Comparison of ENCODE assay signal across 17 mouse cellular contexts in genomic region chr9:108797477-108797876, GRCm38 (mm10). TPM values are rescaled to one million over a fixed set of nuclear protein-coding genes. Genes with fewer than 3 reads are reported as not detected.
DNase-seq lines count a peak whose midpoint lies in the region; ATAC-seq and TF ChIP-seq lines count a peak whose summit lies in the region.
"Had no signal": no experiment of that assay in that cellular context is flagged by ENCODE, and none has a peak within 500 bp of the region (broad histone marks: within the 10 kb centered on the region; RNA-seq: fewer than 3 reads in every experiment).

No protein-coding gene starts in this region.

- no peaks in the 10 kb centered on the region for H3K27me3 ChIP-seq in kidney, adult 2 months (replicated peaks; ENCODE audit: control insufficient read depth, insufficient read depth, low read length)
- H3K27me3 ChIP-seq in kidney, embryonic 16.5 days (ENCODE audit: insufficient read depth, low read length) = no peaks in the 10 kb centered on the region
- no peaks in the 10 kb centered on the region for H3K27me3 ChIP-seq in lung, postnatal 0 days (replicated peaks; ENCODE audit: insufficient read depth, low read length)
- H3K27me3 ChIP-seq: kidney, embryonic 15.5 days; limb, embryonic 13.5 days; megakaryocyte, embryonic 14.5 days; midbrain, embryonic 15.5 days had no signal

- H3K9ac ChIP-seq in kidney, embryonic 16.5 days (replicated peaks; ENCODE audit: low read length) = no peak overlapping the region
- peak overlapping the region; percentile 6; the same call in 1 of the 2 replicates for H3K9ac ChIP-seq in lung, postnatal 0 days (replicated peaks; ENCODE audit: low read depth)
- H3K9ac ChIP-seq: kidney, embryonic 15.5 days; limb, embryonic 13.5 days; midbrain, embryonic 15.5 days had no signal

- no peak for TF ChIP-seq POLR2A in kidney, adult 2 months (IDR thresholded peaks at IDR 0.05; ENCODE audit: low read depth, low read length)

- H3K27ac ChIP-seq in gastrocnemius, adult 2 months = peak overlapping the region; percentile 70
- peak overlapping the region; percentile 18 for H3K27ac ChIP-seq in kidney, adult 2 months (ENCODE audit: insufficient read depth, low read depth, low read length)
- no peak overlapping the region for H3K27ac ChIP-seq in kidney, embryonic 16.5 days (ENCODE audit: low read length)
- peak overlapping the region; percentile 83 for H3K27ac ChIP-seq in lung, postnatal 0 days (ENCODE audit: low read length)
- H3K27ac ChIP-seq: limb, embryonic 13.5 days; midbrain, embryonic 15.5 days had no signal

- 63% methylated on average over 7 of the region's 7 CpGs for WGBS in kidney, adult 2 months
- 88% methylated on average over 7 of the region's 7 CpGs for WGBS in kidney, embryonic 16.5 days
- 69% methylated on average over 7 of the region's 7 CpGs for WGBS in lung, postnatal 0 days

- no peaks in the 10 kb centered on the region for H3K9me3 ChIP-seq in kidney, embryonic 16.5 days (ENCODE audit: low read length)
- no peaks in the 10 kb centered on the region for H3K9me3 ChIP-seq in lung, postnatal 0 days (ENCODE audit: low read length)
- H3K9me3 ChIP-seq: kidney, embryonic 15.5 days; limb, embryonic 13.5 days; megakaryocyte, embryonic 14.5 days; midbrain, embryonic 15.5 days had no signal

- peaks cover 8% of the 10 kb centered on the region; the same call in 1 of the 2 replicates for H3K36me3 ChIP-seq in kidney, adult 2 months (ENCODE audit: control insufficient read depth, insufficient read depth, low read length)
- peaks cover 52% of the 10 kb centered on the region for H3K36me3 ChIP-seq in kidney, embryonic 16.5 days (ENCODE audit: insufficient read depth, low read length)
- H3K36me3 ChIP-seq in lung, postnatal 0 days (ENCODE audit: insufficient read depth, low read length) = peaks cover 27% of the 10 kb centered on the region

- no peak for TF ChIP-seq EP300 in lung, postnatal 0 days (IDR thresholded peaks at IDR 0.05)

- no peak overlapping the region for H3K4me2 ChIP-seq in kidney, embryonic 16.5 days (replicated peaks; ENCODE audit: low read depth, low read length)
- H3K4me2 ChIP-seq in lung, postnatal 0 days (replicated peaks; ENCODE audit: low read depth, low read length) = peak overlapping the region; percentile 45
- H3K4me2 ChIP-seq: kidney, embryonic 15.5 days; limb, embryonic 13.5 days; midbrain, embryonic 15.5 days had no signal

- no peak for TF ChIP-seq CTCF in gastrocnemius, adult 2 months (IDR thresholded peaks at IDR 0.05)
- no peak for TF ChIP-seq CTCF in kidney, adult 2 months (conservative IDR thresholded peaks at IDR 0.05; ENCODE audit: insufficient read depth, insufficient read length, low read depth, low read length)
- TF ChIP-seq CTCF in lung, postnatal 0 days (IDR thresholded peaks at IDR 0.05) = no peak

- ATAC-seq in kidney, embryonic 16.5 days (ENCODE audit: low FRiP score, low TSS enrichment) = no peak
- ATAC-seq in lung, postnatal 0 days = no peak
- ATAC-seq: forebrain, embryonic 14.5 days; midbrain, embryonic 15.5 days had no signal

- H3K4me1 ChIP-seq in kidney, adult 2 months (ENCODE audit: control insufficient read depth, insufficient read depth, low read length) = peaks cover 30% of the 10 kb centered on the region
- peaks cover 49% of the 10 kb centered on the region for H3K4me1 ChIP-seq in kidney, embryonic 16.5 days (ENCODE audit: insufficient read depth, low read length)
- H3K4me1 ChIP-seq in lung, postnatal 0 days (ENCODE audit: insufficient read depth, low read depth, low read length) = peaks cover 14% of the 10 kb centered on the region; the same call in 1 of the 2 replicates

- no peak for DNase-seq in gastrocnemius, adult 2 months
- no peak for DNase-seq in gastrocnemius, adult 8-10 months (ENCODE audit: low spot score in 2 of 2)
- DNase-seq in kidney, adult 2 months = no peak
- no peak for DNase-seq in lung, postnatal 0 days (ENCODE audit: low spot score)
- DNase-seq in lung, postnatal 4 days = no peak
- no peak for DNase-seq in thymus, postnatal 25 days
- no peak for DNase-seq in adrenal gland, postnatal 4 days (ENCODE audit: low spot score in 2 of 2)
- DNase-seq: cerebellum, postnatal 10 days; heart, adult 11 months; lung, postnatal 10 days had no signal

- intact Hi-C loops in gastrocnemius, adult 2 months (cut with DNase I) = no loop called here

- peak overlapping the region; percentile 60 for H3K4me3 ChIP-seq in gastrocnemius, adult 2 months
- peak overlapping the region; percentile 18 for H3K4me3 ChIP-seq in kidney, adult 2 months (ENCODE audit: insufficient read depth, low read depth, low read length)
- no peak overlapping the region for H3K4me3 ChIP-seq in kidney, embryonic 16.5 days (ENCODE audit: low read length)
- peak overlapping the region; percentile 28; the same call in 1 of the 2 replicates for H3K4me3 ChIP-seq in lung, postnatal 0 days (ENCODE audit: low read depth, low read length)
- H3K4me3 ChIP-seq: kidney, embryonic 15.5 days; limb, embryonic 13.5 days; megakaryocyte, embryonic 14.5 days; midbrain, embryonic 15.5 days had no signal

RNA-seq across cellular contexts. Expression of gene Nckipsd, which starts 10.7 kb away (rescaled TPM):
- 1 to 10 TPM; 3.6 to 5.3 TPM for total RNA-seq in gastrocnemius, adult 2 months (2021)
- 1 to 10 TPM; 3.6 to 4.9 (median 4.2) TPM for total RNA-seq in gastrocnemius, adult 8-10 months (2022)
- 19.1 and 24.1 TPM in 2 replicates for polyA plus RNA-seq in kidney, adult 2 months (2012; rRNA removed)
- 17.7 and 23.6 TPM in 2 replicates for polyA plus RNA-seq in kidney, embryonic 16.5 days (2015; fragmentation: Nextera tagmentation; extraction: Ambion mirVana)
- polyA plus RNA-seq in lung, postnatal 0 days (2015; fragmentation: Nextera tagmentation; extraction: Ambion mirVana) = 10.9 and 14.2 TPM in 2 replicates
- 10 to 100 TPM; 10.9 to 14.5 TPM for total RNA-seq in adrenal gland, postnatal 4 days (2021)

RNA-seq across cellular contexts. Expression of gene Ip6k2, which starts 13.9 kb away (rescaled TPM):
- 10 to 100 TPM; 16.0 to 16.7 TPM for total RNA-seq in gastrocnemius, adult 2 months (2021)
- total RNA-seq in gastrocnemius, adult 8-10 months (2022) = 10 to 100 TPM; 12.0 to 15.8 (median 14.2) TPM
- polyA plus RNA-seq in kidney, adult 2 months (2012; rRNA removed) = 68.3 and 78.0 TPM in 2 replicates
- 100 and 109 TPM in 2 replicates for polyA plus RNA-seq in kidney, embryonic 16.5 days (2015; fragmentation: Nextera tagmentation; extraction: Ambion mirVana)
- 40.4 and 48.1 TPM in 2 replicates for polyA plus RNA-seq in lung, postnatal 0 days (2015; fragmentation: Nextera tagmentation; extraction: Ambion mirVana)
- total RNA-seq in adrenal gland, postnatal 4 days (2021) = 100 to 1,000 TPM; 124 to 130 TPM

RNA-seq across cellular contexts. Expression of gene Celsr3, which starts 28.6 kb away (rescaled TPM):
- under 1 TPM in 1 of 2 experiments, not detected in 1; 0.05 TPM for total RNA-seq in gastrocnemius, adult 2 months (2021)
- total RNA-seq in gastrocnemius, adult 8-10 months (2022) = under 1 TPM in 1 of 4 experiments, not detected in 3; 0.05 TPM
- 0.18 and 0.19 TPM in 2 replicates for polyA plus RNA-seq in kidney, adult 2 months (2012; rRNA removed)
- 0.12 and 0.26 TPM in 2 replicates for polyA plus RNA-seq in kidney, embryonic 16.5 days (2015; fragmentation: Nextera tagmentation; extraction: Ambion mirVana)
- 0.08 and 0.17 TPM in 2 replicates for polyA plus RNA-seq in lung, postnatal 0 days (2015; fragmentation: Nextera tagmentation; extraction: Ambion mirVana)
- 10 to 100 TPM; 11.0 to 13.6 TPM for total RNA-seq in adrenal gland, postnatal 4 days (2021)
- total RNA-seq: hematopoietic stem cell, adult 5-6 weeks had no signal

RNA-seq across cellular contexts. Expression of gene Slc26a6, which starts 55.6 kb away (rescaled TPM):
- total RNA-seq in gastrocnemius, adult 2 months (2021) = 10 to 100 TPM; 15.7 to 21.2 TPM
- total RNA-seq in gastrocnemius, adult 8-10 months (2022) = 10 to 100 TPM; 14.6 to 25.3 (median 16.4) TPM
- polyA plus RNA-seq in kidney, adult 2 months (2012; rRNA removed) = 33.9 and 37.2 TPM in 2 replicates
- polyA plus RNA-seq in kidney, embryonic 16.5 days (2015; fragmentation: Nextera tagmentation; extraction: Ambion mirVana) = 14.4 and 15.3 TPM in 2 replicates
- 8.3 and 9.7 TPM in 2 replicates for polyA plus RNA-seq in lung, postnatal 0 days (2015; fragmentation: Nextera tagmentation; extraction: Ambion mirVana)
- 10 to 100 TPM; 11.4 to 11.9 TPM for total RNA-seq in adrenal gland, postnatal 4 days (2021)

Comparison
In these comparisons a context has a peak if more than half of its experiments do, and no peak if none do; other contexts are left out.
1. RNA of gene Ip6k2, which starts 13.9 kb away (total RNA-seq): 124 to 130 TPM in adrenal gland, postnatal 4 days; 16.0 to 16.7 TPM in gastrocnemius, adult 2 months and 12.0 to 15.8 TPM in gastrocnemius, adult 8-10 months; every median in the first group is over 4 times any median in the second.
2. RNA of gene Celsr3, which starts 28.6 kb away (total RNA-seq): 11.0 to 13.6 TPM in adrenal gland, postnatal 4 days; 0.05 TPM in gastrocnemius, adult 8-10 months and 0.05 TPM in gastrocnemius, adult 2 months; every median in the first group is over 10 times any median in the second.